Mouse (Mus musculus): ENCODE data around the gene Gpsm2.
"Not testable (repeated sequence)": the region's sequence is repeated elsewhere in the genome, so short reads cannot be mapped to it uniquely, and the experiment has no call there.

The Gpsm2 gene

GRCm38 (mm10) chr3:108726413-108726812 lies 4.3 kb upstream of the Gpsm2 start:
- DNase-seq (ENCODE audit: low spot score in 2 of 2) = no peak

GRCm38 (mm10) chr3:108721076-108721991 lies 775 bp downstream of the Gpsm2 start:
- DNase-seq (ENCODE audit: low spot score in 2 of 2) = peak; percentile 43 to 46

- no peak for DNase-seq (ENCODE audit: low spot score in 2 of 2)
Measured at GRCm38 (mm10) chr3:108719761-108720160, 2.3 kb downstream of the Gpsm2 start.

GRCm38 (mm10) chr3:108719357-108719756 lies 2.8 kb downstream of the Gpsm2 start:
- DNase-seq (ENCODE audit: low spot score in 2 of 2) = no peak

GRCm38 (mm10) chr3:108717896-108718502 lies 4.1 kb downstream of the Gpsm2 start:
- no peak for DNase-seq (ENCODE audit: low spot score in 2 of 2)

GRCm38 (mm10) chr3:108714837-108715236 lies 7.3 kb downstream of the Gpsm2 start:
- DNase-seq (ENCODE audit: low spot score in 2 of 2) = no peak

GRCm38 (mm10) chr3:108713065-108713675 lies 8.9 kb downstream of the Gpsm2 start:
- no peak for DNase-seq (ENCODE audit: low spot score in 2 of 2)

- no peak for DNase-seq (ENCODE audit: low spot score in 2 of 2)
Measured at GRCm38 (mm10) chr3:108711296-108711695, 10.8 kb downstream of the Gpsm2 start.

- DNase-seq (ENCODE audit: low spot score in 2 of 2) = no peak
Measured at GRCm38 (mm10) chr3:108702789-108703188, 19.3 kb downstream of the Gpsm2 start.

GRCm38 (mm10) chr3:108701256-108701655 lies 20.9 kb downstream of the Gpsm2 start:
- no peak for DNase-seq (ENCODE audit: low spot score in 2 of 2)

- no peak for DNase-seq (ENCODE audit: low spot score in 2 of 2)
Measured at GRCm38 (mm10) chr3:108699786-108700185, 22.3 kb downstream of the Gpsm2 start.

GRCm38 (mm10) chr3:108698662-108699061 lies 23.4 kb downstream of the Gpsm2 start:
- DNase-seq (ENCODE audit: low spot score in 2 of 2) = no peak

GRCm38 (mm10) chr3:108694321-108694720 lies 27.8 kb downstream of the Gpsm2 start:
- DNase-seq (ENCODE audit: low spot score in 2 of 2) = no peak

GRCm38 (mm10) chr3:108689979-108690378 lies 32.1 kb downstream of the Gpsm2 start:
- DNase-seq (ENCODE audit: low spot score in 2 of 2) = no peak

GRCm38 (mm10) chr3:108689446-108689845 lies 32.7 kb downstream of the Gpsm2 start:
- DNase-seq (ENCODE audit: low spot score in 2 of 2) = no peak

- no peak for DNase-seq (ENCODE audit: low spot score in 2 of 2)
Measured at GRCm38 (mm10) chr3:108689015-108689441, 33.1 kb downstream of the Gpsm2 start.

- no peak for DNase-seq (ENCODE audit: low spot score in 2 of 2)
Measured at GRCm38 (mm10) chr3:108685701-108686100, 36.4 kb downstream of the Gpsm2 start.

- not testable (repeated sequence) for DNase-seq (ENCODE audit: low spot score in 2 of 2)
Measured at GRCm38 (mm10) chr3:108683597-108683996, 38.5 kb downstream of the Gpsm2 start.

GRCm38 (mm10) chr3:108681004-108681403 lies 41.1 kb downstream of the Gpsm2 start:
- no peak for DNase-seq (ENCODE audit: low spot score in 2 of 2)

GRCm38 (mm10) chr3:108676616-108677015 lies 45.5 kb downstream of the Gpsm2 start:
- no peak for DNase-seq (ENCODE audit: low spot score in 2 of 2)

GRCm38 (mm10) chr3:108660941-108661340 lies 61.2 kb downstream of the Gpsm2 start:
- no peak for DNase-seq (ENCODE audit: low spot score in 2 of 2)

GRCm38 (mm10) chr3:108658612-108659011 lies 63.5 kb downstream of the Gpsm2 start:
- DNase-seq (ENCODE audit: low spot score in 2 of 2) = no peak

- no peak for DNase-seq (ENCODE audit: low spot score in 2 of 2)
Measured at GRCm38 (mm10) chr3:108655486-108655885, 66.6 kb downstream of the Gpsm2 start.

Data from urinary bladder, adult 18-20 months (tissue).